Mouse (Mus musculus) 3T3-L1 (cell line): ENCODE measurements around the gene Hmga1.

ENCODE experiments used
- DNase-seq: peaks from one replicate; pipeline ENCODE4 v3.0.0-alpha.2; 2015; ENCODE audit warnings: low read depth, low spot score

Gene Hmga1

DNA sequence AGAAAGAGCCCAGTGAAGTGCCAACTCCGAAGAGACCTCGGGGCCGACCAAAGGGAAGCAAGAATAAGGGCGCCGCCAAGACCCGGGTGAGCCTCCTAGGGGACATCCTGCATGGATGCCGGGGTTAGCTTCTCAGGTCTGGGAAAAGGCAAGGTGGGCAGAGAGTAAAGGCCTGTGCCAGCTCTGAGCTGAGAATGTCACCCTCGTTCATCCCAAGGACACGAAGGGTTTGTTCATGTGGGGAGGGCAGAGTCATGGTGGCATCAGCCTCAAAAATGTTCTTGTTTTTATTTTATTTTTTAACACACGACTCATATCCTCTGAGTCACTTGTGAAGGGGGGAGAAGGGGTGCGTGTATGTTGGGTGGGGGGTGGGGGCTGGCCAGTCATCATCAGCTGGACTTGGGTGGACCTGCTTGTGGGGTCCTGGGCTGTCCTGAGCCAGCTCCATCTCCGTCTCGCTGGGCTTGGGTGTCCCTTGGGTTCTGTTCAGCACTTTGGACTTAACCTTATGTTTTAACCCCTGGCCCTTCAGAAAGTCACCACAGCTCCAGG, 4.7 kb downstream of the Hmga1 start:
- DNase-seq, result peak; percentile 52

DNA sequence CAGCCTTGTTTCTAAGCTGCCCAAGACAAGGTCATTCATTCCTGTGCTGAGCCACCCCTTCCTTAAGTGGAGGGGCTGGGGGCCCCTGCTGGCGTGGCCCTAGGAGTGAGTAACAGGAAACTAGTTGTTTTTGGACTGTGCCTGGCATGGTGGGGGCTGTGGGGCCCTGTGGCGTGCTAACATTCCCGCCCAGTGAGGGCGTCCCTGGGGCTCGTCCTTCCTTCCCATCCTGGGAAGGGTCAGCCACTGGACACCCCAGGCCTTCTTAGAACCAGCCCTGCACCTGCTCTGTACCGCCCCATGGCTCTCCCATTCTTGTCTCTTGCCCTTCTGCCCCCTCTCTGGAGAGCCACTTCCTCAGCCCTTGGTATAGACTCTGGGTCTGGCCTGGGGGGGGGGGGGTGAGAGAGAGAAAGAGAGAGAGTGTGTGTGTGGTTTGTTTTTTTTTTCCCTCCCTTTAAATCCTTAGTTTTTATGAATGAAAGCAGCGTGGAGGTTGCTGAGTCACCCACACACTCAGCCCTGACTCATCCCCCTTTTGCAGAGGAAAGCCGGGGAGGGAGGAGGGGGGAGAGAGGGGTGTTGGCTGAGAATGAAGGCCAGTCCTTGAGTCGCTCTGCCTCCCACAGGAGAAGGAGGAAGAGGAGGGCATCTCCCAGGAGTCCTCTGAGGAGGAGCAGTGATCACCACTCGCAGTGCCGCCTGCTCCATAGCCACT, 5.7 kb downstream of the Hmga1 start:
- peak; percentile 97 for DNase-seq

DNA sequence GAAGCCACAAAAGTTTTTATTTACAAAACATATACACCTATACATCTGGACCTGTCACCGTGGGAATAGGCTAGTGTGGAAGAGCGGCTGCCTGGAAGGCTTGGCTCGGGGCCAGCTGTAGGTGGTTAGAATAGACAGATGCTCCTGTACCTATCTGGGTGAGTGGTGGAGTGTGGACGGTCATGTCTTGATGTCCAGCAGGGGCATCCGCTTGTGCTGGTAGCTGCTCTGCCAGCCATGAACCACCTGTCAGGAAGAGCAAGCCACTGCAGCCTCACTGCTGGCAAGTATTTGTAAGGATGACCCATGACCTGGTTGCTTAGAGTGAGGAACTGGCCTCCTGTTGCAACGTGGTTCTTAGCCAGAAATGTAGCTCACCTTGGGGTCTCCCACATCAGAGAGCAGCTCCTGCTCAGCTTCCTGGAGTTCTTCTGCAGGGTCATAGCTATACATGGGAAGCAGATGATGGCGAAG, 7.5 kb downstream of the Hmga1 start:
- no peak for DNase-seq

DNA sequence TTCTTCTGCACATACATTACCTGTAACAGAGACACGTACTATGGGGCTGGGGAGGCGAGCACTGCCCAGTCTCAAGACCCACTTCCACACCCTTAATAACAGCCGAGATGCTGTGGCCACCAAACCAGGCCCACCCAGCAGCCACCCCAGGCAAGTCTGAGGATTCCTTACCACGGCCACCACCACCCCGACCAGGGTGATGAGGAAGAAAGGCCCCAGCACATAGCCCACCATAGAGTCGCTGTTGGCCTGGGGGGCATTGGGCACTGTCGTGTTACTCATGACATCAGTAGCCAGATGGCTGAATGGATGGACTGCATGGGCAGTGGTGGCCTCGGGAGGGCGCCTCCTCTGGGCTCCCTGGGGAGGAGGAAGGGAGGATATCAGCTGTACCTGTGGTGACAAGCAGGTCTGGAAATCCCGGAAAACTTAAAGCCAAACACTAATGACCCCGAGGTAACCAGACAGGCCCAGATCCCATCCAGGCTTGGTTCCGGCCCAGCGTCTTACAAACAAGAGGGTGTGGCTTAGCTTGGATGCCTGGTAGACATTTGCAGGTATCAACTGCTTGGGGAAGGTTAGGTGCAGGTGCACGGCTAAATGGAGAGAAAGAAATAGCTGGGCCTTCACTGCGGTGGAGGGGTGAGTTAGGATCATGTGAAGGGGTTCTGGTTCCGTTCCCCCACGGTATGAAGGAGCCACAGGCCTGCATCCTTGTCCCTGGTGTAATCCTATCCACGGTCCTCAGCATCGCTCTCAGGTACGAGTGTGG, 8.3 kb downstream of the Hmga1 start:
- peak; percentile 39 for DNase-seq

DNA sequence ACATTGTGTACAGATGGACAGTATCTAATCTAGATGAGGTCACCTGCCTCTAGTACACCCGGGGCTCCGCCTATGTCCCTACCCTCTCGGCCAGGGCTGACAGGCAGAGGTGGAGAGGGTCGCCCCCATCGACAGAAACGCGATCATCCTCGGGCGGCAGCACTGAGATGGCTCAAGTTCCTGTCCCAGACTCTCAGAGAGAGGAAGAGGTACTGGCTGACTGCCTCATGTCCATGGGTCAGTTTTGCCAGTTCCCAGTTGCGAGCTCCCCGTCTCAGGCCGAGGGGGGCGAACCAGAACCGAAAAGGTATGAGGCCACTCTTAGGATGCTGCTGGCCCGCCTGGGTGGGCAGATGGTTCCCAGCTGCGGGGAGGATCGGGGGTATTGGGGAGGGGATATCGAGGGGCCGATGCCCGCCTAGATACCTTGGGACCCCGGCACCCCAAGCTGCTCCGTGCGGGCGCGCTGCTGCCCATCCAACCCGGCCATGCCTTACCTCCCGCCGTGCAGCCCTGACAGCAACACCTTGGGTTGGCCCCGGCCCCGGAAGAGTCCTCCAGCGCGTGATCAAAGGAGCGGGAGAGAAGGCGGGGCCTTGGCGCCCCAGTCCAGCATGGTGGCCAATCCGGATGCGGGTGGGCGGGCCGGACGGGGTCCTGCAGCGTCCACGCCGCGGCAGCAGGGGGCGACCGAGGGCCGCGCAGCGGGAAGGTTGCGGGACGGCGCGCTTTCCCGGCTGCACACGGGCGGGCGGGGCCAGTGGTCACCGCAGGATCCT, 9.1 kb downstream of the Hmga1 start, which contains the start of gene AI413582:
TSS of gene AI413582 (minus strand) at position 594 of the 779 bp plus-strand sequence.
- peak; percentile 93 for DNase-seq

DNA sequence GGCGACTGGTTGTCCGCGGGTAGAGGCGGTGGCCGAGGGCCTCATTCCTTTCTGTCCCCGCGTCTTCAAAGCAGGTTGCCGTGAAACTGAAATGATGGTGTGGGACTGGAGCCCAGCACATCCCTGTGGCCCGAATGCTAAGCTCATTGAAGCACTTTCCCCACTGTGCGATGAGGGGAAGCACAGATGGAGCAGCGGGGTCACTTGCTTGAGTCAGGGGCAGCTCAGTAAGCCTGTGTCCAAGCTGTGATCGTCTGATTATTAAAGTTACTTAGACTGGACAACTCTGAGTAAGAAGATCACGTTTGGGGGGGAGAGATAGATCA, 9.6 kb downstream of the Hmga1 start:
- no peak for DNase-seq

DNA sequence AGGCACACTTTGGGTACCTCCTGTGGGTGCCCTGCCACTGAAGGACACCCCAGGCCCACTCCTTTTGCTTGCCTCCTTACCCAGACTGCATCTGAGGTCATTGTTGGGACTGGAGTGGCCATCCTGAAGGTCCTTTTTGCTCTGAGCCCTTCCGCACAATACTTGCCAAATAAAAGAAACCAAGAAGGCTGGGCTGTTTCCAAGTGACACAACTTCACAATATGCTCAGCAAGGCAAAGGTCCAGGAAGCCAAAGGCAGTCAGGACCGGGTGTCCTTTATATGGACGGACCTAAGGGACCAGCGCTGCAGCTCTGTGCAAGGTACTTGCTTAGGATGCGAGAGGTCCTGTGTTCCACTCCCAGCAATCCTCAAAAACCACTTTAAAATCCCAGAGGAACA, 11.9 kb downstream of the Hmga1 start:
- no peak for DNase-seq

DNA sequence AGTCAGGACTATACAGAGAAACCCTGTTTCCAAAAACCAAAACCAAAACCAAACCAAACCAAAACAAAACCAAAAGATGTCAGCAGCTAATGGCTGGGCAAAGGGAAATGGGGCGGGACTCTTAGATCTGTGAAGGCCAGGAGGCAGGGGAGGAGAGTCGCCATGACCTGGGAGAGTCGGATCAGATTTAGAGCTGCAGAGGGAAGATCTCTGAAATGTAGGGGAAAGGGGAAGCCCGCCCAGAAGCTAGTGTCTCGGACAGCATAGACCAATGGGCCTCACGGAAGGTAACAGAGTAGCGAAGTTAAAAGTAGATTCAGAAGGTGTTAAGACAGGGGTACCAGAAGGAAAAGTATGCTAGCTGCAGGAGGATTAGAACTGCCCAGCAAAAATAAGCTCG, 15.0 kb downstream of the Hmga1 start:
- DNase-seq, result no peak

DNA sequence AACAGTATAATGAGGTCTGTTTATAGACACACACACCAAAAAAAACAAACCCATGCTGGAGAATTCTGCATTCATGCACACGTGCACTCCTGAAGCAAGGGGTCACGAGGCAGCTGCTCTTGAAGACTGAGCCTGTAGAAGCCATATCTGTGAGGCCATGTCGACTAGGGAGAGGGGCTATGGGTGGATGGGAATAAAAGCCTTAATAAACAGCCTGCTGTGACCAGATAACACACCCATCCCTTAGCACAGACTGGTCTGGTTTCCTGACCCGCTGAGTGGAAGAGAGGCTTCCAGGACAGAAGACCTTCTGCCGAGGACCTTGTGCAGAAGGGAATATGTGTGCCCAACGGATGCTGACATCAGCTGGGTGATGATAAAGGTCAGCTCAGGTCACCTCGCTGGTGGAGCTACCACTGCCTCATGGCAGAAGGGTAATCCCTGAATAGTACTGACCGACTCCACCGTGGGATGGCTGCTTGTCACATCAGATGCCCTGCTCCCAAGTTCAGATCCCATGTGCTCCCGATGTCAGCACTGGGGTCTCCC, 17.5 kb downstream of the Hmga1 start:
- DNase-seq, result no peak

DNA sequence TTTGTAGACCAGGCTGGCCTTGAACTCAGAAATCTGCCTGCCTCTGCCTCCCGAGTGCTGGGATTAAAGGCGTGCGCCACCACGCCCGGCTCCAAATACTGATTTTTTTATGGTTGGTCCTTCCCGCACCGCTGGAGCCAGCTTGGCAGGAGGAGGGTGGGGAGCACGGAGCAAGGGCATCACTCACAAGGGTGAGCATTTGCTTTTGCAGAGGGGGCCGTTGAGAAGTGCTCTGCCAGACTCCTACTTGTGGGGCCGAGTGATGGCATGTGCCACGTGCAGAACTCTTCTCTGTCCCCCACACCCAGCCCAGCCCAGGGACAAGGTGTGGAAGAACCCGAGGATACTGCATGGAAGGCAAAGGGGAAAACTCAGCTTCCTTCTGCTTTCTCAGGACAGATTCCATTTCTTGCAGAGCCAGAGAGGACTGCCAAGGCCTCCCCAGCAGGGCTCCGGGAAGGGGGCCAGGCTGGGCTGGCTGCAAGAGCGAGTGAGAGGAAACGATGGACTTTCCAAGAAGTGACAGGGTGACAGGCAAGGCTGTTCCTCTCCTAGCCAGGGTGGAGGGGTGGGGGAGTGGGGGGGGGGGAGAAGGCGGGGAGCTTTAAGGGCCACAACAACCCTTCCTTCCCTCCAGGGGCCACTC, 18.3 kb downstream of the Hmga1 start:
- no peak for DNase-seq

DNA sequence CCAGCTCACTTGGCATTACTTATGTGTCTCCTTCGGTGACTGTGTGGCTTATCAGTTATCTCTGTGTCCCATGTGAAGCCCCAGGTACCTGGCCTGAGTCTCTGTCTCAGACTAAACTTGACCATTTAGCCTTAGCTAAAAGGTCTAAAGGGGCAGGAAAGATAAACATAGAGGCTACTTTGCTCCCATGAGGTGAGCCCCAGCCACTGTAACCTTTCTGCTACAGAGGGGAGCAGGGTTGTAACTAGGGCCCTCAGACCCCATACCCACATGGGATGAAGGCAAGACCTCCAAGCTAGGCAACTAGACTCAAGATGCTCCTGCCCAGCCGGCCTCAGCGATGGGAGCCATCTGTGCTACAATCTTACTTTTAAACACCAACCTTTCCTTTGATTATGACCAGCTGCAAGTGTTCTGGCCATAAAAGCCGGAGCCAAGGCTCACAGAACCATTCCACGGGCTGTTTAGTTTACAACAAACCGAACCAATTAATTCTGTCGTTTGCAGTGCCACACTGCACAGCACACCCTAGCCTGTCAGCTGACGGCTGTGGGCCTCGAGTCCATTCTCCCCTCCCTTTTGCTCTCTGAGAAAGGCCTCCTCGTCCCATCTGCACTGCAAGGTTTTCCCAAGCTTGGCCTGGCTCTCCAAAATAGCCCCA, 18.9 kb downstream of the Hmga1 start:
- no peak for DNase-seq

DNA sequence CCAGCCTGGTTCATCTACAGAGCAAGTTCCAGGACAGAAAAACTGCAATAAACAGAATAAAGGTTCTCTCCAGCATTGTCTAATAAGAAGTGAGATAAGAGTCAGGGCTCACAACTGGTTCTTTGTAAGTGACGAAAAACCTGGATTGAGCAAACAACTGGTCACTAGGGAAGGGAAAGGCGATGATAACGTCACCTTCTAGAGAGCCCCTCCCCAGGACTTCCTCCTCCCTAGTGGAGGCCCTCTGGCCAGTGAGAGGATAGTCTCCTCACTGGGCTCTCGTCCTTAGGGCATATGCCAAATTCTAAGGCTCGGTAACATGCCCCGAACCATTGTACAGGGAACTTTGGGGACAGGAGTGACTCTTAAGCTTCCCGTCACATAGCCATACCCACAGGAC, 19.8 kb downstream of the Hmga1 start:
- DNase-seq, result no peak

DNA sequence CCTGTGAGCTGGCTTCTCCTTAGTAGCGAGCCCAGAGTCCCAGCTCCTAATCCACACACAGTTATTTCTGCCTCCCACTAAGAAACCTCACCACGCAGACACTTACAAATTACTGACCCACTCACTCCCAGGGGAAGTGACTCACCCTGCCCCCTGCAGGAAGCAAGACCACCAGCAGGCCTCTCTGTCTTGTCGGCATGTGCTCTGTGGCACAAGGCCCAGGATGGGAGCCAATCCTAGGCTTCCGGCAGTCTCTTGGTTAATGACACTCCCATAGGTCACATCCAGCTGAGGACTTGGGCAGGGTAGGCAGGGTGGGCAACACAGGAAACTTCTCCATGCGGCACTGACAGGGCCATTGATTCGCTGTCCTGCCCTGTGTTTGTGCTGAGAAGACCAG, 21.2 kb downstream of the Hmga1 start:
- DNase-seq, result peak; percentile 40

DNA sequence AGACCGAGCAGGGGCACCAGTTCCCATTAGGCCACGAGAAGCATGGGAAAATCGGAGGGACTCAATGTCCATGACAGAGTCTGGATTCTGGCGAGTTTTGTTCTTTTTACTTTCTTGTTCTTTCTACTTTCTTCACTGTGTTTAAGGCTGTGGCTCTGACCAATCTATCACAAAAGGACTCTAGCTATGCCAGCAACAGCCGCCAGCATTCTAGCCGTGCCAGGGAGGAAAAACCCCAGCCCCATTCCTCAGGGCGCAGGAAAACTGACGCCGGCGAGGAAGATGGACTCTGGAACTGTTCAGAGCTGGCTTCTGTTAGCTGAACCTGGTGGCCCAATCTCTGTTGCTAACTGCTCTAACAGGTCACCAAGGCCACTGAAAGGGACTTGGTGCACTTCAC, 22.2 kb downstream of the Hmga1 start:
- DNase-seq, result no peak

DNA sequence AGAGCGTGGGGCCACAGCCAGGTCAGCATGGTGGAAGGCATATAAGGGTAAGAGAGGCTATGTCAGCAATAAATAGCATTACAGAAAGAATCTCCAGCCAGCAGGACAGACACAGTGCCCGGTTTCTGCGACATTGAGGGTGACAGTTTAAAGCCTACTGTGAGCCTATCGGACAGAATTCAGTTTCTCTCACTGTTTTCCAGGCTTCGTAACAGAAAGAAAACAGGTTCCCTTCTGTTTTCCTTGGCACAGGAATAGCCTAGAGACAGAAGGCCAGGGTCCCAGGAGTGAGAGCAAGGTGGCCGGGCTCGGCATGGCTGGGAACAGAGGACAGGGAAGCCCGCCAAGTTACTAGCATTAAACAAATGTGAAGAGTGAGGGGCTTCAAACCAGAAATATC, 23.5 kb downstream of the Hmga1 start:
- no peak for DNase-seq

DNA sequence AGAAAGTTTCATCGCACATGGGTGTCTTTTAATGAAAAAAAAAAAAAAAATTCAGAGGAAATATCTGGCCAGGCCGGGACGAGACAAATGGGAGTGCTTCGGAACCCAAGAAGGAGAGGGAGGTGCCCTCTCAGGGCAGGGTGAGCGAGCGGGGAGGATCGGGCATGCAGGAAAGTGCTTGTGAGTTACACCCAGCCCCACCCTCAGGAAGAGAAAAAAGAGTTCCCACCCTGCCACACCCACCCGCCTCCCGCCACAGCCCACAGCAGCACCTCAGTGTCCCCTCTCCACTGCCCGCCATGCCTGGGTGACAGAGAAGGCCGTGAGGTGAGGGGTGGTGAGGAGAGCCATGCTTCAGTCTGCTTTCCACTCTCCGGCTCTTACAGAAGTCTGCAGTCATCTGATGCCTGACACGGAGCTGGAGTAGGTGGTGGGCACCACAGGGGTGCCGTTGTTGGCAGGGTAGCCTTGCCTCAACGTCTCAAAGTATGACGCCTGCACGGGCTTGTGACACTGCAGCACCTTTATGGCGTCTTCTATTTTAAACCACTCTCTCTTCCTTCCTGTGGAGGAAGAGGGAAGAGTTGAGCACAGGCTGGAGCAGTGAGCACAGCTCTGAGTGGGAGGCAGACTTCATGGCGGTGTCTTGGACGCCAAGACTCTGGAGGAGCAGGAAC, 24.2 kb downstream of the Hmga1 start:
- DNase-seq, result no peak

DNA sequence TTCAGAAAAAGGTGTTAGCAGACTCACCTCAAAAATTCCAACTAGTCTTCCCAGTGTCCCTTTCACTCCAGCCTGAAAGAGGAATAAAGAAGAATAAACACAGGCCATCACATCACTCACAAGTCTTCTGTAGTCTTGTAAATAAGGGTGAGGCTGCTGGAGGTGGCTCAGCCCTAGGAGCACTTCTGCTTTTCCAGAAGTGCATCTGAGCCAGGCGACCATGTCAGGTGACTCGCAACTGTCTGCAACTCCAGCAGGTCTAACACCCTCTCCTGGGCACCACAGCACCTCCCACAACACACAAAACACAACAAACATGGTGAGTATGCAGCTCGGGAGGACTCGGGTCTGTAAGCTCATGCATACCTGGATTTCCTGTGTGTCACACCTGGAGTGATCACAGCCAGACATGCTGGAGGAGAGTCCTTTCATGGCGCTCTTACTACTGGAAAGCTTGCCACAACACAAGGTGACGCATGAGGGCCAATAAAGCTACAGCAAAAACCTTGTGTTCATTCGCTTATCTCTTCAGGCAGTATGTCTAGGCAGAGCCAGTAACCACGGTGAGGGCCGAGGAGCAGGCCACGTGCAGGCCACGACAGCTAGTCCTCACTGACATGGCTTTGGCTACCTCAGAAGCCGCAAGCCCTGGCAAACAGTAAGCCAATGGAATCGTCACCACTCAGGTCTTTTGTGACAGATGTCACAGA, 27.0 kb downstream of the Hmga1 start:
- DNase-seq, result no peak

DNA sequence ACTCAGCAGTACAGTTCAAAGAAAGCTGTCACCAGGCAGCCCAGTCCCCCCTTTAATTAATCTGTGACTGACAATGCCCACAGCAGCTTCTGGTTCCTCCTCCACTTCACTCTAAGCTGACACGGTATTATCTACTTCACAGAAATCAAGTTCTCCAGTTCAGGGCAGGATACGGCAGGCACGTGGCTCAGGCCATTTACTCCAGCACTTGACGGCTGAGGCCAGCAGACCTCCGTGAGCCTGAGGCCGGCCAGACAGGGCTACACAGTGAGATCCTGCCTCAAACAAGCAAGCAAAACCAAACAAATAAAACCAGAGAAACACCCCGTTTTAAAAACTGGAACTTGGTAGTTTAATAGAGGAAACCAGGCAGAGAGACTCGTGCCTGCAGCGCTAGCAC, 30.4 kb downstream of the Hmga1 start:
- DNase-seq, result no peak

DNA sequence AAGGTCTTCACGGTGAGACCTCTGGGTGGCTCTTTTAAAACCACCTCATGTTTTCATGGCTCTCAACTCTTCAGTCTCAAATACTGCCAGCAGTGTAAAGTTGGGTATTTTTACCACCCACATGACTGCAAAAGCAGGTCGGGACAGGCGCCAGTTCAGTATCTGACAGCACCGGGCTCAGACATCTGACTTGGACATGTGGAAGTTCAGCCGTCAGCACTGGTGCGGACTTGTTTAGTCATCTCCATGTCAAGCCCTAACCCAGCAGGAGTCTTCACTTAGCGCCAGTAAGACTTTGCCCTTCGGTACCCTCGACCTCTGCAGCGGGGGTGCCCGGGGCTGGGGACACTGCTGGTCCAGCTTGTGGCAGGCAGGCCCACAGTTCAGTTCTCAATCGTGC, 31.0 kb downstream of the Hmga1 start:
- no peak for DNase-seq

DNA sequence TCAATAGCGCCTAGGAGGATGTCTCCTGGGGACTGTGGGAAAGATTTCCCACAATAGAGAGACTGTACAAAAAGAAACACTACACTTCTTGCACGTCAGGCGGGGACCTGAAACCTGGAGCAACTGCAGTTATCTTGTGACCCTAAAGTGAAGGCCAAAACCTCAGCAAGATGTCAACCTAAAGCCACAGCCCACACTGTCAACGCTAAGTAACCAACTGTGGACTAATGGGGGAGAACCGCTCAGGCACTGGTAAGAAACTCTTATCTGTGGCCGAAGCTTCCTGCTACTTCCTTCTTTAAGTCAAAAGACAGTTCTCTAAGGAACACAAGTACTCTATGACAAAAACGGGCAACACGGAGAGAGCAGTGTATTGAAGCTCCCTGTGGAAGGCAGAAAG, 31.9 kb downstream of the Hmga1 start:
- no peak for DNase-seq
